Mouse (Mus musculus) MEL (cell line): ENCODE measurements around the gene Fbh1. TPM values are rescaled to one million over a fixed set of nuclear protein-coding genes. Genes with fewer than 3 reads are reported as not detected.

Experiments
- DNase-seq: peaks from one replicate; pipeline ENCODE4 v3.0.0; 2011; ENCODE audit warnings: low read depth, low spot score
- H3K27ac ChIP-seq: 2 replicates; pipeline ENCODE4 v1.5.1; 2012; ENCODE audit warnings: low read depth, mild to moderate bottlenecking, control low read depth, low read length, moderate library complexity; ENCODE audit not compliant: control insufficient read depth
- H3K27me3 ChIP-seq, 2 experiments: fragments of 150-350 bp in 1 of 2; sonication (generic) in 1 of 2; 2 replicates each; pipeline ENCODE4 v1.6.1; 2012; ENCODE audit warnings: low read length in 2 of 2, mild to moderate bottlenecking in 2 of 2, improper control_type of control experiment in 1 of 2, moderate library complexity in 1 of 2; ENCODE audit not compliant: insufficient read depth in 2 of 2, control insufficient read depth in 1 of 2
- H3K36me3 ChIP-seq, 2 experiments: 2 replicates each; pipeline ENCODE4 v1.6.1; 2012 to 2014; ENCODE audit warnings: low read length in 2 of 2, improper control_type of control experiment in 1 of 2, inconsistent platforms in 1 of 2, mild to moderate bottlenecking in 1 of 2; ENCODE audit not compliant: insufficient read depth in 2 of 2, control insufficient read depth in 1 of 2
- H3K4me1 ChIP-seq, 2 experiments: fragments of 150-350 bp in 1 of 2; sonication (generic) in 1 of 2; 2 replicates each; pipeline ENCODE4 v1.6.1; 2012; ENCODE audit warnings: low read length in 2 of 2, improper control_type of control experiment in 1 of 2, mild to moderate bottlenecking in 1 of 2; ENCODE audit not compliant: insufficient read depth in 2 of 2, control insufficient read depth in 1 of 2
- H3K4me3 ChIP-seq, 2 experiments: fragments of 150-350 bp in 1 of 2; sonication (generic) in 1 of 2; 2 replicates each; pipeline ENCODE4 v1.5.1; 2012; ENCODE audit warnings: low read depth in 2 of 2, low read length in 2 of 2, mild to moderate bottlenecking in 2 of 2, moderate library complexity in 2 of 2, control low read depth in 1 of 2, improper control_type of control experiment in 1 of 2; ENCODE audit not compliant: control insufficient read depth in 1 of 2, insufficient read depth in 1 of 2
- H3K79me2 ChIP-seq: 2 replicates; pipeline ENCODE4 v1.6.1; 2012; ENCODE audit warnings: mild to moderate bottlenecking, low read length, moderate library complexity; ENCODE audit not compliant: control insufficient read depth, poor library complexity, insufficient read depth
- H3K9ac ChIP-seq: 2 replicates; pipeline ENCODE4 v1.6.1; 2012; ENCODE audit warnings: low read depth, mild to moderate bottlenecking, control low read depth, low read length, moderate library complexity; ENCODE audit not compliant: control insufficient read depth, poor library complexity, severe bottlenecking
- H3K9me3 ChIP-seq: fragments of 150-350 bp; sonication (generic); replicated peaks from 2 replicates; pipeline ENCODE4 v1.6.1; 2012; ENCODE audit warnings: mild to moderate bottlenecking, low read length, improper control_type of control experiment, moderate library complexity; ENCODE audit not compliant: insufficient read depth
- BHLHE40 ChIP-seq: IDR thresholded peaks from 2 replicates; pipeline ENCODE4 v1.6.1; 2012; ENCODE audit warnings: low read depth, mild to moderate bottlenecking, inconsistent platforms, low read length, improper control_type of control experiment, borderline replicate concordance
- CHD1 ChIP-seq: IDR thresholded peaks from 2 replicates; pipeline ENCODE4 v1.6.1; 2012; ENCODE audit warnings: low read depth, mild to moderate bottlenecking, inconsistent platforms, low read length, improper control_type of control experiment
- CTCF ChIP-seq, 3 experiments: IDR thresholded peaks in 2 of 3; conservative IDR thresholded peaks in 1 of 3; 2 replicates each; pipeline ENCODE4 v1.5.1; 2011 to 2012; ENCODE audit warnings: low read length in 3 of 3, low read depth in 2 of 3, mild to moderate bottlenecking in 2 of 3, improper control_type of control experiment in 1 of 3, inconsistent platforms in 1 of 3, mixed read lengths in 1 of 3, moderate library complexity in 1 of 3; ENCODE audit not compliant: control insufficient read depth in 1 of 3, insufficient read depth in 1 of 3, poor library complexity in 1 of 3, severe bottlenecking in 1 of 3
- ELF1 ChIP-seq: IDR thresholded peaks from 2 replicates; pipeline ENCODE4 v1.6.1; 2014; ENCODE audit warnings: low read depth, mild to moderate bottlenecking, inconsistent platforms, low read length, improper control_type of control experiment, moderate library complexity
- EP300 ChIP-seq, 2 experiments: IDR thresholded peaks; 2 replicates each; pipeline ENCODE4 v1.6.1; 2011; ENCODE audit warnings: improper control_type of control experiment in 2 of 2, low read length in 2 of 2, low read depth in 1 of 2, mild to moderate bottlenecking in 1 of 2
- HCFC1 ChIP-seq: IDR thresholded peaks from 2 replicates; pipeline ENCODE4 v1.6.1; 2012; ENCODE audit warnings: low read depth, mild to moderate bottlenecking, inconsistent platforms, low read length, improper control_type of control experiment, moderate library complexity
- JUND ChIP-seq: IDR thresholded peaks from 2 replicates; pipeline ENCODE4 v1.6.1; 2011; ENCODE audit warnings: low read depth, mild to moderate bottlenecking, improper control_type of control experiment, low read length
- MAFK ChIP-seq: IDR thresholded peaks from 2 replicates; pipeline ENCODE4 v1.6.1; 2011; ENCODE audit warnings: low read depth, mild to moderate bottlenecking, low read length, improper control_type of control experiment, borderline replicate concordance
- MAX ChIP-seq: IDR thresholded peaks from 2 replicates; pipeline ENCODE4 v1.6.1; 2011; ENCODE audit warnings: low read length, improper control_type of control experiment
- MAZ ChIP-seq: IDR thresholded peaks from 2 replicates; pipeline ENCODE4 v1.6.1; 2012; ENCODE audit warnings: low read depth, mild to moderate bottlenecking, inconsistent platforms, low read length, improper control_type of control experiment
- MEF2A ChIP-seq: IDR thresholded peaks from 2 replicates; pipeline ENCODE4 v1.6.1; 2014; ENCODE audit warnings: low read depth, mild to moderate bottlenecking, inconsistent platforms, low read length, improper control_type of control experiment; ENCODE audit not compliant: poor library complexity, insufficient replicate concordance, severe bottlenecking; ENCODE audit errors: extremely low read depth
- MYB ChIP-seq: IDR thresholded peaks from 2 replicates; pipeline ENCODE4 v1.6.1; 2011; ENCODE audit warnings: mild to moderate bottlenecking, low read depth, low read length, improper control_type of control experiment
- NELFE ChIP-seq: IDR thresholded peaks from 2 replicates; pipeline ENCODE4 v1.6.1; 2011; ENCODE audit warnings: low read depth, low read length, improper control_type of control experiment
- POLR2A ChIP-seq, 2 experiments: IDR thresholded peaks; 2 replicates each; pipeline ENCODE4 v1.6.1; 2011 to 2012; ENCODE audit warnings: low read length in 2 of 2, mild to moderate bottlenecking in 2 of 2, control low read depth in 1 of 2, improper control_type of control experiment in 1 of 2, low read depth in 1 of 2, moderate library complexity in 1 of 2; ENCODE audit not compliant: control insufficient read depth in 1 of 2, insufficient read depth in 1 of 2, poor library complexity in 1 of 2
- POLR2AphosphoS2 ChIP-seq: IDR thresholded peaks from 2 replicates; pipeline ENCODE4 v1.6.1; 2011; ENCODE audit warnings: low read length, improper control_type of control experiment
- RAD21 ChIP-seq: IDR thresholded peaks from 2 replicates; pipeline ENCODE4 v1.6.1; 2011; ENCODE audit warnings: mild to moderate bottlenecking, low read depth, low read length, improper control_type of control experiment
- SIN3A ChIP-seq: IDR thresholded peaks from 2 replicates; pipeline ENCODE4 v1.6.1; 2012; ENCODE audit warnings: low read length, improper control_type of control experiment, inconsistent platforms
- TAL1 ChIP-seq: IDR thresholded peaks from 2 replicates; pipeline ENCODE4 v1.6.1; 2012; ENCODE audit warnings: mild to moderate bottlenecking, inconsistent platforms, low read length, moderate library complexity, mixed read lengths
- TBP ChIP-seq: IDR thresholded peaks from 2 replicates; pipeline ENCODE4 v1.8.0; 2011; ENCODE audit warnings: low read depth, low read length, improper control_type of control experiment
- UBTF ChIP-seq: IDR thresholded peaks from 2 replicates; pipeline ENCODE4 v1.6.1; 2012; ENCODE audit warnings: low read depth, mild to moderate bottlenecking, inconsistent platforms, low read length, improper control_type of control experiment, moderate library complexity, borderline replicate concordance; ENCODE audit not compliant: insufficient read depth
- ZKSCAN1 ChIP-seq: IDR thresholded peaks from 2 replicates; pipeline ENCODE4 v1.6.1; 2012; ENCODE audit warnings: low read depth, mild to moderate bottlenecking, inconsistent platforms, low read length, improper control_type of control experiment, moderate library complexity
- ZNF384 ChIP-seq: IDR thresholded peaks from 2 replicates; pipeline ENCODE4 v1.6.1; 2012; ENCODE audit warnings: low read depth, mild to moderate bottlenecking, inconsistent platforms, low read length, improper control_type of control experiment
- polyA plus RNA-seq, 2 experiments: library from polyadenylated mRNA; stranded (reverse) in 1 of 2; unstranded in 1 of 2; fragments of >175 nt in 1 of 2; fragments of >200 nt in 1 of 2; gene quantifications; 2 replicates each; pipeline versions ENCODE4 v1.2.1 to v1.2.4; 2012; ENCODE audit warnings: low replicate concordance in 2 of 2, low read depth in 1 of 2; ENCODE audit not compliant: insufficient read length in 2 of 2, insufficient read depth in 1 of 2, missing spikeins in 1 of 2
- total RNA-seq: library from RNA; depleted of rRNA; stranded (reverse); fragments of 300-350 nt; gene quantifications from 2 replicates; pipeline ENCODE4 v1.2.3, GENCODE M21; 2012

The Fbh1 gene
- total and polyA plus RNA-seq, 3 experiments, result 34.9 to 44.9 TPM; not detected in 1

- no peak overlapping the region for H3K27ac ChIP-seq
- H3K4me1 ChIP-seq, result no peaks in the 10 kb centered on the region
- DNase-seq, result no peak
- H3K79me2 ChIP-seq, result no peaks in the 10 kb centered on the region
- H3K9ac ChIP-seq, result no peak overlapping the region
- TF ChIP-seq MAX (no peak), MAFK (no peak), TAL1 (no peak), HCFC1 (no peak), ZKSCAN1 (no peak), MAZ (no peak), ELF1 (no peak), POLR2A (IDR thresholded peaks at IDR 0.05; ENCODE audit: control insufficient read depth in 1 of 2, insufficient read depth in 1 of 2, low read depth in 1 of 2, low read length in 2 of 2, poor library complexity in 1 of 2) (no peak), BHLHE40 (no peak), ZNF384 (no peak), CHD1 (no peak), CTCF (IDR thresholded peaks at IDR 0.05 in 2 of 3, conservative IDR thresholded peaks at IDR 0.05 in 1 of 3; ENCODE audit: control insufficient read depth in 1 of 3, insufficient read depth in 1 of 3, low read depth in 2 of 3, low read length in 3 of 3, poor library complexity in 1 of 3, severe bottlenecking in 1 of 3) (no peak), MEF2A (no peak), EP300 (IDR thresholded peaks at IDR 0.05; ENCODE audit: low read depth in 1 of 2, low read length in 2 of 2) (no peak), RAD21 (no peak), JUND (no peak), MYB (no peak), POLR2AphosphoS2 (no peak)
- no peak overlapping the region for H3K4me3 ChIP-seq
- peaks cover 0 to 4% of the 10 kb centered on the region in 2 experiments; a peak in 1 of 4 replicates for H3K27me3 ChIP-seq
- H3K9me3 ChIP-seq, result no peaks in the 10 kb centered on the region
- H3K36me3 ChIP-seq, result no peaks in the 10 kb centered on the region
These were observed 81.5 kb downstream of the Fbh1 start for GRCm38 (mm10) chr2:11695867-11696266.

GRCm38 (mm10) chr2:11694104-11694503, 83.3 kb downstream of the Fbh1 start:
- Histone ChIP-seq H3K79me2 (no peaks in the 10 kb centered on the region), H3K27ac (no peak overlapping the region), H3K9ac (no peak overlapping the region), H3K4me3 (no peak overlapping the region), H3K9me3 (no peaks in the 10 kb centered on the region), H3K27me3 (peaks cover 0 to 10% of the 10 kb centered on the region in 2 experiments; a peak in 1 of 4 replicates), H3K4me1 (no peaks in the 10 kb centered on the region), H3K36me3 (no peaks in the 10 kb centered on the region)
- no peak for DNase-seq
- TF ChIP-seq MEF2A, result no peak
- TF ChIP-seq CHD1, result no peak
- no peak for TF ChIP-seq TBP
- TF ChIP-seq JUND, result no peak
- TF ChIP-seq POLR2AphosphoS2, result no peak
- no peak for TF ChIP-seq HCFC1
- no peak for TF ChIP-seq NELFE
- no peak for TF ChIP-seq UBTF
- no peak for TF ChIP-seq BHLHE40
- no peak for TF ChIP-seq SIN3A
